In genomic region chr6:108367412-108367811, GRCm38 (mm10) we compare ENCODE assay signal across 15 mouse cellular contexts.
DNase-seq lines count a peak whose midpoint lies in the region; ATAC-seq and TF ChIP-seq lines count a peak whose summit lies in the region.
"Had no signal": no experiment of that assay in that cellular context is flagged by ENCODE, and none has a peak within 500 bp of the region (broad histone marks: within the 10 kb centered on the region; RNA-seq: fewer than 3 reads in every experiment).

No protein-coding gene starts in this region.

- H3K27ac ChIP-seq in forebrain, embryonic 15.5 days (replicated peaks) = no peak overlapping the region
- H3K27ac ChIP-seq in forebrain, embryonic 10.5 days = no peak overlapping the region
- H3K27ac ChIP-seq: embryonic facial prominence, embryonic 13.5 days; lung, embryonic 15.5 days; neural tube, embryonic 12.5 days had no signal

- H3K9me3 ChIP-seq in forebrain, embryonic 15.5 days = no peaks in the 10 kb centered on the region
- no peaks in the 10 kb centered on the region for H3K9me3 ChIP-seq in forebrain, embryonic 10.5 days
- no peaks in the 10 kb centered on the region for H3K9me3 ChIP-seq in E14TG2a.4 (ENCODE audit: low read length)
- H3K9me3 ChIP-seq: embryonic facial prominence, embryonic 13.5 days; lung, embryonic 15.5 days; neural tube, embryonic 12.5 days had no signal

- H3K4me1 ChIP-seq in forebrain, embryonic 15.5 days = no peaks in the 10 kb centered on the region
- H3K4me1 ChIP-seq in forebrain, embryonic 10.5 days = no peaks in the 10 kb centered on the region
- no peaks in the 10 kb centered on the region for H3K4me1 ChIP-seq in E14TG2a.4 (replicated peaks; ENCODE audit: low read depth, low read length)
- H3K4me1 ChIP-seq: embryonic facial prominence, embryonic 13.5 days; lung, embryonic 15.5 days; neural tube, embryonic 12.5 days had no signal

- peak; percentile 43; the same call in 1 of the 2 replicates for ATAC-seq in forebrain, embryonic 15.5 days (replicated peaks)
- ATAC-seq in common myeloid progenitor, adult 5-6 weeks (replicated peaks; ENCODE audit: low read depth, poor library complexity, severe bottlenecking) = peak; percentile 54; the same call in 1 of the 2 replicates
- ATAC-seq: hindbrain, embryonic 16.5 days had no signal

- TF ChIP-seq CTCF in E14TG2a.4 (conservative IDR thresholded peaks at IDR 0.05; ENCODE audit: low read length) = 0 out of 2 replicates have a peak, but pooled peaks have one; percentile 16

- no peak overlapping the region for H3K4me2 ChIP-seq in forebrain, embryonic 15.5 days (replicated peaks)
- H3K4me2 ChIP-seq: embryonic facial prominence, embryonic 13.5 days; lung, embryonic 15.5 days; neural tube, embryonic 12.5 days had no signal

- 85% methylated on average over 4 of the region's 4 CpGs for WGBS in forebrain, embryonic 15.5 days
- 89% methylated on average over 4 of the region's 4 CpGs for WGBS in forebrain, embryonic 10.5 days

- H3K9ac ChIP-seq in forebrain, embryonic 15.5 days (replicated peaks) = no peak overlapping the region
- H3K9ac ChIP-seq: embryonic facial prominence, embryonic 13.5 days; lung, embryonic 15.5 days; neural tube, embryonic 12.5 days had no signal

- no peak for DNase-seq in forebrain, embryonic 10.5 days (ENCODE audit: extremely low spot score, low spot score)
- peak; percentile 18 to 28 for DNase-seq in left cerebral cortex, postnatal 14 days (ENCODE audit: low spot score in 2 of 2)
- no peak for DNase-seq in left cerebral cortex, adult 9 months (ENCODE audit: low spot score in 2 of 2)
- no peak for DNase-seq in thymus, postnatal 0 days (ENCODE audit: low spot score)
- no peak for DNase-seq in gastrocnemius, postnatal 10 days
- DNase-seq: gastrocnemius, postnatal 25 days; layer of hippocampus, postnatal 36 days; thymus, postnatal 4 days had no signal

- intact Hi-C loops in left cerebral cortex, postnatal 14 days (cut with DNase I) = no loop called here

- no peaks in the 10 kb centered on the region for H3K27me3 ChIP-seq in forebrain, embryonic 15.5 days
- no peaks in the 10 kb centered on the region for H3K27me3 ChIP-seq in forebrain, embryonic 10.5 days (ENCODE audit: poor library complexity, severe bottlenecking)
- H3K27me3 ChIP-seq in E14TG2a.4 (ENCODE audit: insufficient read depth, low read length) = no peaks in the 10 kb centered on the region
- H3K27me3 ChIP-seq: embryonic facial prominence, embryonic 13.5 days; lung, embryonic 15.5 days; neural tube, embryonic 12.5 days had no signal

- H3K4me3 ChIP-seq in forebrain, embryonic 15.5 days = no peak overlapping the region
- no peak overlapping the region for H3K4me3 ChIP-seq in forebrain, embryonic 10.5 days
- H3K4me3 ChIP-seq in E14TG2a.4 (replicated peaks; ENCODE audit: low read length) = no peak overlapping the region
- H3K4me3 ChIP-seq: embryonic facial prominence, embryonic 13.5 days; lung, embryonic 15.5 days; neural tube, embryonic 12.5 days had no signal

- H3K36me3 ChIP-seq in forebrain, embryonic 15.5 days = no peaks in the 10 kb centered on the region
- H3K36me3 ChIP-seq in forebrain, embryonic 10.5 days (replicated peaks) = peaks cover 52% of the 10 kb centered on the region
- H3K36me3 ChIP-seq in E14TG2a.4 (ENCODE audit: insufficient read depth, low read length) = peaks cover 64% of the 10 kb centered on the region
- H3K36me3 ChIP-seq: neural tube, embryonic 12.5 days had no signal

Comparison
In these comparisons a context has a peak if more than half of its experiments do, and no peak if none do; other contexts are left out.
1. DNase-seq: peak in left cerebral cortex, postnatal 14 days (2 of 2); none in forebrain, embryonic 10.5 days (single experiment), left cerebral cortex, adult 9 months (0 of 2), thymus, postnatal 0 days (single experiment) and gastrocnemius, postnatal 10 days (single experiment).